Mouse (Mus musculus) spleen, embryonic (tissue): ENCODE measurements around the gene Neurod2.

ENCODE experiments used
- CTCF ChIA-PET: fragments of 350-600 bp; sonication (Branson Sonifier 250); formaldehyde crosslinking; loops from one replicate; lab custom pipeline; 2022; lab: Charles Lee

Neurod2 gene

GRCm38 (mm10) chr11:98329081-98329959, at the start of gene Neurod2:
Neurod2 (minus strand) TSS chr11:98329648.
- CTCF ChIA-PET = interaction anchor here (0.6 to 1.3 kb wide), 4 partner anchors 10 to 18 kb away, joined by 3 read pairs; no protein-coding TSS in a partner anchor

GRCm38 (mm10) chr11:98377787-98378186, 48.3 kb upstream of the Neurod2 start:
- CTCF ChIA-PET = no interaction called here

DNA sequence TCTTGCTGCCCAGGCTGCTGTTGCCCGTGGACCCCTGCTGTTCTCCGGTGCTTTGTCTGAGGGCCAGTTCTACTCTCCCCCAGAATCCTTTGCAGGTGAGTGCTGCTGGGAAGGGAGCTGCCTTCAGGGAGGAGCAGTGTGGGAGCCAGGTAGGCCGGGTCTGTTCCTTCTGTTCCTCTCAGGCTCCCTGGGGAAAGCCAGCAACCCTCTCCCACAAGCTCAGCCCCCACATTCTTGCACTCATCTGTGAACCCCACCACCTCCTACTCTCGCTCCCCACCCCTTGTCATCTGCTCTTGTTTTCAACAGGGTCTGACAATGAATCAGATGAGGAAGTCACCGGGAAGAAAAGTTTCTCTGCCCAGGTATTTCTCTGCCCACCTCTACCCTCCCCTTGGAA, 47.3 kb upstream of the Neurod2 start:
- CTCF ChIA-PET = interaction anchor here (0.6 kb wide), 1 partner anchor 156 kb away, joined by 5 read pairs; no protein-coding TSS in a partner anchor

DNA sequence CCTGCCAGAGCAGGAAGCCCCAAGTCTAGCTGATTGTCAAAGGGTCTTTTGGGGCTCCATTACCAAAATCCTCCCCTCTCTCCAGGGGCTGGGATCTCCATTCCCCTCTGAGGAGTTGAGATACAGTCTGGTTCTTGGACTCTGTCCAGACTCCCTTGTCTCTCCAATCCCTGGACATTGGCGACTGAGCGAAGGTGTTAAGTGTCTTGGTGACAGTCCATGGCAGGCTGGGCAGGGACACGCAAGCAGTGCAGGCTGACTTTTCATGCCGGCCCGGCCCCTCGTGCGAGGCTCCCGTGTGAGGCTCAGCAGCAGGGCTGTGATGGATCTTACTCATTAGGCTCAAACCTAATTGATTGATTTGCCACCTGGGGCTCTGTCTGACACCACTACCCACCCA, 44.8 kb upstream of the Neurod2 start:
- CTCF ChIA-PET = no interaction called here

- CTCF ChIA-PET = interaction anchor here (0.6 kb wide), 2 partner anchors 16 to 18 kb away, joined by 3 read pairs; no protein-coding TSS in a partner anchor
Observed at GRCm38 (mm10) chr11:98373244-98373643, 43.8 kb upstream of the Neurod2 start.

GRCm38 (mm10) chr11:98372406-98372805, 43.0 kb upstream of the Neurod2 start:
- CTCF ChIA-PET = interaction anchor here (0.6 to 1.3 kb wide), 3 partner anchors 17 to 30 kb away, joined by 3 to 5 read pairs (median 4); no protein-coding TSS in a partner anchor

GRCm38 (mm10) chr11:98371556-98372240, 42.2 kb upstream of the Neurod2 start:
- CTCF ChIA-PET = interaction anchor here (0.6 to 1.3 kb wide), 4 partner anchors 17 to 886 kb away, joined by 3 to 5 read pairs (median 4); no protein-coding TSS in a partner anchor

- CTCF ChIA-PET = no interaction called here
Observed at GRCm38 (mm10) chr11:98370588-98370987, 41.1 kb upstream of the Neurod2 start.

DNA sequence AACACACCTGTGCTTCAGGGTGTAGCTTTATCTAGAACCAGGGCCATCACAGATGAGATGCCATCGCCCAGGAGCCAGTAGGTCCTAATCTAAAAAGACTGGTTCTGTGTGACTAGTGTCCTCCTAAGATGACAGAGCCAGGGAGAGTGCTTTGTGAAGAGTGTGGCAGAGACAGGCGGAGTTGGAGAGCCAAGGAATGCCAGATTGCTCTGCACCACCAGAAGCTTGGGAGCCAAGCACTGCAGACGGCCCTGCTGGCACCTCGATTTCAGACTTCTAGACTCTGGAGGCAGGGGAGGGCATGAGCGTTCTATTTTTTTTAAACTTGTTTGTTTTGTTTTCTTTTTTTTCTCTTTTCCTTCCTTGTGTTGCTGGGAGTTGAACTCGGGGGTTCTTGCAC, 39.9 kb upstream of the Neurod2 start:
- CTCF ChIA-PET = interaction anchor here (0.6 kb wide), 1 partner anchor 231 kb away, joined by 3 read pairs; no protein-coding TSS in a partner anchor

GRCm38 (mm10) chr11:98367863-98368186, 38.4 kb upstream of the Neurod2 start:
- CTCF ChIA-PET = interaction anchor here (1.0 kb wide), 1 partner anchor 25 kb away, joined by 4 read pairs; no protein-coding TSS in a partner anchor

GRCm38 (mm10) chr11:98367171-98367862, 37.9 kb upstream of the Neurod2 start:
- CTCF ChIA-PET = interaction anchor here (1.0 kb wide), 1 partner anchor 25 kb away, joined by 4 read pairs; no protein-coding TSS in a partner anchor

GRCm38 (mm10) chr11:98366290-98366689, 36.8 kb upstream of the Neurod2 start:
- CTCF ChIA-PET = interaction anchor here (0.5 to 0.7 kb wide), 3 partner anchors 68 to 140 kb away, joined by 3 to 5 read pairs (median 4); no protein-coding TSS in a partner anchor

GRCm38 (mm10) chr11:98364410-98364809, 35.0 kb upstream of the Neurod2 start:
- CTCF ChIA-PET = no interaction called here

DNA sequence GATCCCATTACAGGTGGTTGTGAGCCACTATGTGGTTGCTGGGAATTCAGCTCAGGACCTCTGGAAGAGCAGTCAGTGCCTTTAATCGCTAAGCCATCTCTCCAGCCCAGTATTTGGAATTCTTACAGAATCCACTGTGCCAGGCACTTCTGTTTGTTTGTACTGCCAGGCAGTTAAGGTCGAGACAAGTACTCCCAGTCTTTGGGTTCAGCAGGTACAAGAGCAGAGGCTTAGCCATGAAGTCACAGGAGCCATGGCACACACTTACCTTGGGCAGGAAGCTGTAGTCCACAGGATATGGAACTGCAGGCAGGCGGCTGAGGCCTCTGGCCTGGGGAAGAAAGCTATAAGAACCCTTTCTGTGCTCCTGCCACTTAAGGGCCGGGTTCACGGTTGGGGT, 34.4 kb upstream of the Neurod2 start:
- CTCF ChIA-PET = interaction anchor here (0.5 to 0.7 kb wide), 2 partner anchors 25 to 726 kb away, joined by 5 to 13 read pairs; no protein-coding TSS in a partner anchor

DNA sequence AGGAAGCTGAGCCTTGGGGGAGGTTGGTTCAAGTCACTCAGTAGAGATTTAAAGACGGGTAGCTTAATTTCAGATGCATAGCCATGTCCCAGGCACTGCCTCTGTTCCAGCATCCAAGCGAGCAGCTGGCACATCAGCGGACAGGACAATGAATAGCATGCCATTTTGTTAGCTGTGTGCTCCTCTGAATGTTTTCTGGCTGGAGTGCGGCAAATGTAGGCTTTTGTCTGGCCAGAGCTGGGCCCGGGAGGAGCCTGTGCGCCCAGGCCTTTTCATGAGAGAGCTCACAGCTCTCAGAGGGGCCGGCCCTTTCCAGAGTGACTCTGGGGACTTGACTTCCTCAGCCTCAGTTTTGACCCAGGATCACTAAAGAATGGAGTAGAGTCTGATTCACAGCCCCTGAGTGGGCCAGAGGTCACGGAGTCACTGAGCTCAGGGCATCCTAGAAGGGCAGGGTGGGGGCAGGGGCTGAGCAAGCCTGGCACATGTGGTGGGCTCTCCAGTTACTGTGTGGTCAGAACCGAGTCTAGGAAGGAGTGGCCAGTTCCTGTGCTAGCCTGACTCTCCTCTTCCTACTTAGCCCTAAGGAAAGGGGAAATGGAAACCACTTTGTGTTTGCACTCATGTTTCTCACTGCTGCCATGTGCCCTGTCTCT, 31.5 kb upstream of the Neurod2 start:
- CTCF ChIA-PET = no interaction called here

DNA sequence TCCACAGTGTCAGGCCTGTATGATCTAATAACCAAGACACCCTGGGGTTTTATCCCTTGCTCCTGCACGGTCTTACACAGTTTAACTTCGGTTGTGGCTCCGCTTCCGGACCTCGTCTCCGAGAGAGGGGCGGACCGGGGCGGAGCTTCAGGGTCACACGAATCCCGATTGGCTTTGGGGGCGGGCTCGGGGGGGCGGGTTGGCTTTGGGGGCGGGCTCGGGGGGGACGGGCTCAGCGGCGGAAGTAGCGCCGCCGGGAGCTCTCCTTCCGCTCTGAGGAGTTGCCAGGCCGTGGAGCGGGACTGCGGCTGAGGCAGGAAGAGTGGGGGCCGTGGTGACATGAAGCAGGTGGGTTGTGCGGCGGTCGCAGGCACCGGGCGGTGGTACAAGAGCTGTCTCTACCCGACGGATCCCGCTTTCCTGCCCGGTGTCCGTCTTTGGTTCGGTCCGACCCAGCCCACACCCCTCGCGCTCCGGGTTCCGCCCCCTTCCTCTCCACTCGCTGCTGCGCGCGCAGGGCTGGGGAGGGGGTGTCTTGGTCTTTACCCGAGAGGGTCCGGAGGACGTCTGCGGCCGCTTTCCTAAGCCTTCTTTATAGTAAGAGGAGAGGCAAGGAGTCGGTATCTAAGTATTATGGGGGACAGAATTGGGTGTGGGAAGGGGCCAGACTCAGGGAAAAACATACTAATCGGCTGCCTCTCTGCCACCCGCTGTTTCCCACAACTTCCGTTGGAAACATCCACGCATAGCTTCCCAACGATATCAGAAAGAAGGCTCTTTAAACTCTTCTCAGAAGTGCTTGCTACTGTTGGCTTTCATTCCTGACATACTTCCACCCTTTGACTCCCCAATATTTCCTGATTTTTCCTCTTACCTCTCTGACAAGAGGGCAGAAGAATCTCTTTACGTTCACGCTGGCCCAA, 29.0 kb upstream of the Neurod2 start, which contains the start of gene Stard3:
Gene Stard3 (plus strand): TSS at position 208 of the 923 bp plus-strand sequence.
- CTCF ChIA-PET = interaction anchor here (0.6 kb wide), 1 partner anchor 186 kb away, joined by 8 read pairs; no protein-coding TSS in a partner anchor

- CTCF ChIA-PET = interaction anchor here (0.6 kb wide), 1 partner anchor 187 kb away, joined by 8 read pairs; no protein-coding TSS in a partner anchor
Observed at GRCm38 (mm10) chr11:98357396-98358160, 28.1 kb upstream of the Neurod2 start.

GRCm38 (mm10) chr11:98356625-98357394, 27.4 kb upstream of the Neurod2 start:
- CTCF ChIA-PET = no interaction called here
